Mouse (Mus musculus) MEL (cell line): Measurements from ENCODE around the gene Ifna16. TPM values are rescaled to one million over a fixed set of nuclear protein-coding genes. Genes with fewer than 3 reads are reported as not detected.

Source experiments
- DNase-seq: peaks from one replicate; pipeline ENCODE4 v3.0.0; 2011; ENCODE audit warnings: low read depth, low spot score
- H3K27ac ChIP-seq: 2 replicates; pipeline ENCODE4 v1.5.1; 2012; ENCODE audit warnings: low read depth, mild to moderate bottlenecking, control low read depth, low read length, moderate library complexity; ENCODE audit not compliant: control insufficient read depth
- H3K27me3 ChIP-seq, 2 experiments: fragments of 150-350 bp in 1 of 2; sonication (generic) in 1 of 2; 2 replicates each; pipeline ENCODE4 v1.6.1; 2012; ENCODE audit warnings: low read length in 2 of 2, mild to moderate bottlenecking in 2 of 2, improper control_type of control experiment in 1 of 2, moderate library complexity in 1 of 2; ENCODE audit not compliant: insufficient read depth in 2 of 2, control insufficient read depth in 1 of 2
- H3K36me3 ChIP-seq, 2 experiments: 2 replicates each; pipeline ENCODE4 v1.6.1; 2012 to 2014; ENCODE audit warnings: low read length in 2 of 2, improper control_type of control experiment in 1 of 2, inconsistent platforms in 1 of 2, mild to moderate bottlenecking in 1 of 2; ENCODE audit not compliant: insufficient read depth in 2 of 2, control insufficient read depth in 1 of 2
- H3K4me1 ChIP-seq, 2 experiments: fragments of 150-350 bp in 1 of 2; sonication (generic) in 1 of 2; 2 replicates each; pipeline ENCODE4 v1.6.1; 2012; ENCODE audit warnings: low read length in 2 of 2, improper control_type of control experiment in 1 of 2, mild to moderate bottlenecking in 1 of 2; ENCODE audit not compliant: insufficient read depth in 2 of 2, control insufficient read depth in 1 of 2
- H3K4me3 ChIP-seq, 2 experiments: fragments of 150-350 bp in 1 of 2; sonication (generic) in 1 of 2; 2 replicates each; pipeline ENCODE4 v1.5.1; 2012; ENCODE audit warnings: low read depth in 2 of 2, low read length in 2 of 2, mild to moderate bottlenecking in 2 of 2, moderate library complexity in 2 of 2, control low read depth in 1 of 2, improper control_type of control experiment in 1 of 2; ENCODE audit not compliant: control insufficient read depth in 1 of 2, insufficient read depth in 1 of 2
- H3K79me2 ChIP-seq: 2 replicates; pipeline ENCODE4 v1.6.1; 2012; ENCODE audit warnings: mild to moderate bottlenecking, low read length, moderate library complexity; ENCODE audit not compliant: control insufficient read depth, poor library complexity, insufficient read depth
- H3K9ac ChIP-seq: 2 replicates; pipeline ENCODE4 v1.6.1; 2012; ENCODE audit warnings: low read depth, mild to moderate bottlenecking, control low read depth, low read length, moderate library complexity; ENCODE audit not compliant: control insufficient read depth, poor library complexity, severe bottlenecking
- H3K9me3 ChIP-seq: fragments of 150-350 bp; sonication (generic); replicated peaks from 2 replicates; pipeline ENCODE4 v1.6.1; 2012; ENCODE audit warnings: mild to moderate bottlenecking, low read length, improper control_type of control experiment, moderate library complexity; ENCODE audit not compliant: insufficient read depth
- BHLHE40 ChIP-seq: IDR thresholded peaks from 2 replicates; pipeline ENCODE4 v1.6.1; 2012; ENCODE audit warnings: low read depth, mild to moderate bottlenecking, inconsistent platforms, low read length, improper control_type of control experiment, borderline replicate concordance
- ELF1 ChIP-seq: IDR thresholded peaks from 2 replicates; pipeline ENCODE4 v1.6.1; 2014; ENCODE audit warnings: low read depth, mild to moderate bottlenecking, inconsistent platforms, low read length, improper control_type of control experiment, moderate library complexity
- MAX ChIP-seq: IDR thresholded peaks from 2 replicates; pipeline ENCODE4 v1.6.1; 2011; ENCODE audit warnings: low read length, improper control_type of control experiment
- MAZ ChIP-seq: IDR thresholded peaks from 2 replicates; pipeline ENCODE4 v1.6.1; 2012; ENCODE audit warnings: low read depth, mild to moderate bottlenecking, inconsistent platforms, low read length, improper control_type of control experiment
- NELFE ChIP-seq: IDR thresholded peaks from 2 replicates; pipeline ENCODE4 v1.6.1; 2011; ENCODE audit warnings: low read depth, low read length, improper control_type of control experiment
- POLR2AphosphoS2 ChIP-seq: IDR thresholded peaks from 2 replicates; pipeline ENCODE4 v1.6.1; 2011; ENCODE audit warnings: low read length, improper control_type of control experiment
- POLR2AphosphoS5 ChIP-seq: IDR thresholded peaks from 2 replicates; pipeline ENCODE4 v1.6.1; 2012; ENCODE audit warnings: low read depth, borderline replicate concordance, mild to moderate bottlenecking, inconsistent platforms, low read length, moderate library complexity, mixed read lengths
- RCOR1 ChIP-seq: IDR thresholded peaks from 2 replicates; pipeline ENCODE4 v1.6.1; 2012; ENCODE audit warnings: low read depth, mild to moderate bottlenecking, inconsistent platforms, low read length, improper control_type of control experiment
- SIN3A ChIP-seq: IDR thresholded peaks from 2 replicates; pipeline ENCODE4 v1.6.1; 2012; ENCODE audit warnings: low read length, improper control_type of control experiment, inconsistent platforms
- TAL1 ChIP-seq: IDR thresholded peaks from 2 replicates; pipeline ENCODE4 v1.6.1; 2012; ENCODE audit warnings: mild to moderate bottlenecking, inconsistent platforms, low read length, moderate library complexity, mixed read lengths
- USF1 ChIP-seq: IDR thresholded peaks from 2 replicates; pipeline ENCODE4 v1.6.1; 2014; ENCODE audit warnings: low read depth, mild to moderate bottlenecking, inconsistent platforms, low read length, improper control_type of control experiment, moderate library complexity
- polyA plus RNA-seq, 2 experiments: library from polyadenylated mRNA; stranded (reverse) in 1 of 2; unstranded in 1 of 2; fragments of >175 nt in 1 of 2; fragments of >200 nt in 1 of 2; gene quantifications; 2 replicates each; pipeline versions ENCODE4 v1.2.1 to v1.2.4; 2012; ENCODE audit warnings: low replicate concordance in 2 of 2, low read depth in 1 of 2; ENCODE audit not compliant: insufficient read length in 2 of 2, insufficient read depth in 1 of 2, missing spikeins in 1 of 2
- total RNA-seq: library from RNA; depleted of rRNA; stranded (reverse); fragments of 300-350 nt; gene quantifications from 2 replicates; pipeline ENCODE4 v1.2.3, GENCODE M21; 2012

Ifna16 gene
- total and polyA plus RNA-seq, 3 experiments, result not detected

DNA sequence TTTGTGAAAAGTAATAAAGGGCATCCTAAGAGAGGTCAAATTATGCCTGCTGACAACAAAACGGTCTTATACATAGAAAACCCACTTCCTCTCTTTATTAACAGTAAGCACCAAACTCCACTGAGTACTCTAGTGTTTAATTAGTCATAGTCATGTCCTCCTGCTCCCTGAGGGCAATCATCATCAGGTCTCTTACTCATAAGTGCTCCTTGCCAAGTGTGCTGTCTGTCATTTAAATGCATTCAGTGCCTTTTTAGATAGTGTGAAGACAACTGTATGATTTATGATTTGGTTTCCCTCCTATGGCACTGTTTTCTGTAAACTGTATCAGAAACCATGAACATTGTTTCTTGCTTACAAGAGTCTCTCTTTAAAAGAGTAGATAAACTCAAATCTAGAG, 37.6 kb upstream of the Ifna16 start:
- no peak for TF ChIP-seq POLR2AphosphoS5
- no peak for TF ChIP-seq POLR2AphosphoS2
- TF ChIP-seq NELFE, result no peak
- TF ChIP-seq BHLHE40, result no peak
- Histone ChIP-seq H3K36me3 (peaks cover 13 to 19% of the 10 kb centered on the region in 2 experiments; a peak in 3 of 4 replicates), H3K79me2 (peaks cover 24% of the 10 kb centered on the region), H3K27me3 (no peaks in the 10 kb centered on the region), H3K9ac (no peak overlapping the region), H3K4me3 (no peak overlapping the region), H3K27ac (no peak overlapping the region), H3K9me3 (no peaks in the 10 kb centered on the region), H3K4me1 (peaks cover 0 to 7% of the 10 kb centered on the region in 2 experiments; a peak in 3 of 4 replicates)
- peak; percentile 43 for DNase-seq

DNA sequence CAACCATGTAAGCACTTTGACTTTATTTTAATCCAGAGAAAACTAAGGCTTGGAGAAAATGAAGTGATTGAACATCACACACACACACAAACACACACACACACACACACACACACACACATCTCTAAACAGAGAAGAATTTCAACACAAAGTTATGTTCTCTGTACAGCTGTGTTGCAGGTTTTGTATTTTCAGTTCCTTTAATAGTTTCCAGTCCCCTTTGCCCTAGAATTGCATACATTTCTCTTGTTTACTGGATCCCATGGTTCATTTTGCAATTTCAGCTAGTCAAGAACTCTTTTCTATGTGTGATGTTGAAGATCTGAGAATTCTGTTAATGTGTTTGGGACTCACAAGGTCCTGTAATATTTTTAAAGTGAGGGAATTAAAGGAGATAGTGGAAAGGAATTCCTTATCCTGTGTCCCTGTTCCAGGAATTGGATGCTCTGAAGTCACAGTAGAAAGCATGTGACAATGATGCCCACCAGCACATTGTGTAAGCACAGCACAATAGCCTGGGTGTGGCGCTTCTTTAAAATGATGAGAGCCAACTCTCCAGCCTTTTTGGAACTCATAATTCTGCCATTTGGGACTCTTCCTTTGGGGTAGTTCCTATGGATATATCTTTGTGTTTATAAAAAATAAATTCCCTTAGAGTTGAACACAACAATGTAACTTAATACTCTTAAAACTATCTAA, 30.6 kb upstream of the Ifna16 start:
- H3K79me2 ChIP-seq, result no peaks in the 10 kb centered on the region
- DNase-seq, result no peak
- no peak overlapping the region for H3K27ac ChIP-seq
- H3K9ac ChIP-seq, result no peak overlapping the region
- H3K27me3 ChIP-seq, result no peaks in the 10 kb centered on the region
- no peaks in the 10 kb centered on the region; a peak in 1 of 4 replicates for H3K36me3 ChIP-seq
- TF ChIP-seq MAX, result no peak
- no peak for TF ChIP-seq TAL1
- no peak for TF ChIP-seq ELF1
- no peak for TF ChIP-seq RCOR1
- no peak for TF ChIP-seq NELFE
- no peaks in the 10 kb centered on the region for H3K4me1 ChIP-seq
- H3K4me3 ChIP-seq, result no peak overlapping the region
- no peaks in the 10 kb centered on the region for H3K9me3 ChIP-seq

- no peaks in the 10 kb centered on the region for H3K4me1 ChIP-seq
- no peaks in the 10 kb centered on the region for H3K27me3 ChIP-seq
- peak; percentile 49 for DNase-seq
- TF ChIP-seq USF1 (0 out of 2 replicates have a peak, but pooled peaks have one; percentile 34), MAZ (no peak), NELFE (no peak), SIN3A (no peak)
- no peaks in the 10 kb centered on the region for H3K79me2 ChIP-seq
- no peaks in the 10 kb centered on the region; a peak in 1 of 4 replicates for H3K36me3 ChIP-seq
- no peak overlapping the region for H3K4me3 ChIP-seq
- no peak overlapping the region for H3K27ac ChIP-seq
- H3K9ac ChIP-seq, result no peak overlapping the region
- H3K9me3 ChIP-seq, result no peaks in the 10 kb centered on the region
These were observed 29.2 kb upstream of the Ifna16 start for GRCm38 (mm10) chr4:88705924-88706323.
